Mouse (Mus musculus): ENCODE measurements around the gene Rab11b. TPM values are rescaled to one million over a fixed set of nuclear protein-coding genes. Genes with fewer than 3 reads are reported as not detected.
A peak's percentile ranks its signal among the peaks of the same experiment; 100 is the strongest.
"Not testable (repeated sequence)": the region's sequence is repeated elsewhere in the genome, so short reads cannot be mapped to it uniquely, and the experiment has no call there.

Rab11b gene
- polyA plus RNA-seq, 1 experiment from 2014 or later = 285 TPM

GRCm38 (mm10) chr17:33744686-33745384 is 15.5 kb downstream of the Rab11b start:
- no peak for ATAC-seq (ENCODE audit: insufficient number of reproducible peaks, low FRiP score)
- WGBS = 87% methylated on average over 5 of the region's 5 CpGs
- H3K4me1 ChIP-seq (replicated peaks) = peaks cover 7% of the 10 kb centered on the region

GRCm38 (mm10) chr17:33742420-33742819 is 17.9 kb downstream of the Rab11b start:
- peaks cover 19% of the 10 kb centered on the region for H3K36me3 ChIP-seq
- WGBS = 93% methylated on average over 1 of the region's 1 CpGs
- peaks cover 7% of the 10 kb centered on the region for H3K4me1 ChIP-seq (replicated peaks)
- no peak overlapping the region for H3K4me2 ChIP-seq
- no peak overlapping the region for H3K9ac ChIP-seq
- no peak for ATAC-seq (ENCODE audit: insufficient number of reproducible peaks, low FRiP score)
- H3K9me3 ChIP-seq (replicated peaks) = no peaks in the 10 kb centered on the region
- no peak overlapping the region for H3K4me3 ChIP-seq
- no peaks in the 10 kb centered on the region for H3K27me3 ChIP-seq (replicated peaks)
- H3K27ac ChIP-seq (ENCODE audit: poor library complexity, severe bottlenecking) = no peak overlapping the region

More at GRCm38 (mm10) chr17:33744686-33745384, 15.5 kb downstream of the Rab11b start:
- Histone ChIP-seq H3K4me2 (no peak overlapping the region), H3K4me3 (no peak overlapping the region), H3K9me3 (replicated peaks) (no peaks in the 10 kb centered on the region), H3K9ac (no peak overlapping the region), H3K27me3 (replicated peaks) (no peaks in the 10 kb centered on the region), H3K27ac (ENCODE audit: poor library complexity, severe bottlenecking) (no peak overlapping the region), H3K36me3 (peaks cover 43% of the 10 kb centered on the region)

GRCm38 (mm10) chr17:33733526-33733925 is 26.8 kb downstream of the Rab11b start:
- H3K9me3 ChIP-seq (replicated peaks); ATAC-seq (ENCODE audit: insufficient number of reproducible peaks, low FRiP score); H3K4me1 ChIP-seq (replicated peaks); H3K36me3 ChIP-seq; H3K27me3 ChIP-seq (replicated peaks); H3K27ac ChIP-seq (ENCODE audit: poor library complexity, severe bottlenecking); H3K4me2 ChIP-seq; H3K9ac ChIP-seq; H3K4me3 ChIP-seq: not testable (repeated sequence)
- 45% methylated on average over 10 of the region's 10 CpGs for WGBS

GRCm38 (mm10) chr17:33732556-33733083 is 27.7 kb downstream of the Rab11b start:
- H3K9ac ChIP-seq; H3K27me3 ChIP-seq (replicated peaks); H3K27ac ChIP-seq (ENCODE audit: poor library complexity, severe bottlenecking); H3K4me3 ChIP-seq; H3K9me3 ChIP-seq (replicated peaks); H3K4me2 ChIP-seq; H3K36me3 ChIP-seq; ATAC-seq (ENCODE audit: insufficient number of reproducible peaks, low FRiP score); H3K4me1 ChIP-seq (replicated peaks): not testable (repeated sequence)
- 53% methylated on average over 9 of the region's 9 CpGs for WGBS

- H3K4me3 ChIP-seq = no peak overlapping the region
- no peak for ATAC-seq (ENCODE audit: insufficient number of reproducible peaks, low FRiP score)
- no peak overlapping the region for H3K9ac ChIP-seq
- no peak overlapping the region for H3K4me2 ChIP-seq
- H3K36me3 ChIP-seq = no peaks in the 10 kb centered on the region
- H3K27me3 ChIP-seq (replicated peaks) = no peaks in the 10 kb centered on the region
- WGBS = 73% methylated on average over 2 of the region's 2 CpGs
- H3K9me3 ChIP-seq (replicated peaks) = no peaks in the 10 kb centered on the region
- H3K4me1 ChIP-seq (replicated peaks) = 0 out of 2 replicates have a peak, but pooled peaks cover 5% of the 10 kb centered on the region
- no peak overlapping the region for H3K27ac ChIP-seq (ENCODE audit: poor library complexity, severe bottlenecking)
Observed at GRCm38 (mm10) chr17:33729215-33729614, 31.1 kb downstream of the Rab11b start.

GRCm38 (mm10) chr17:33728396-33728795 is 31.9 kb downstream of the Rab11b start:
- H3K9me3 ChIP-seq (replicated peaks) = no peaks in the 10 kb centered on the region
- no peaks in the 10 kb centered on the region for H3K36me3 ChIP-seq
- no peak overlapping the region for H3K27ac ChIP-seq (ENCODE audit: poor library complexity, severe bottlenecking)
- no peak overlapping the region for H3K4me2 ChIP-seq
- H3K4me3 ChIP-seq = no peak overlapping the region
- ATAC-seq (ENCODE audit: insufficient number of reproducible peaks, low FRiP score) = no peak
- no peak overlapping the region for H3K9ac ChIP-seq
- WGBS = 76% methylated on average over 2 of the region's 2 CpGs
- H3K4me1 ChIP-seq (replicated peaks) = 0 out of 2 replicates have a peak, but pooled peaks cover 5% of the 10 kb centered on the region
- H3K27me3 ChIP-seq (replicated peaks) = no peaks in the 10 kb centered on the region

- WGBS = 90% methylated on average over 7 of the region's 7 CpGs
- H3K36me3 ChIP-seq = 0 out of 2 replicates have a peak, but pooled peaks cover 4% of the 10 kb centered on the region
- no peak overlapping the region for H3K27ac ChIP-seq (ENCODE audit: poor library complexity, severe bottlenecking)
- no peak overlapping the region for H3K9ac ChIP-seq
- no peaks in the 10 kb centered on the region for H3K27me3 ChIP-seq (replicated peaks)
- ATAC-seq (ENCODE audit: insufficient number of reproducible peaks, low FRiP score) = no peak
- no peaks in the 10 kb centered on the region for H3K9me3 ChIP-seq (replicated peaks)
- H3K4me3 ChIP-seq = no peak overlapping the region
- no peak overlapping the region for H3K4me2 ChIP-seq
- H3K4me1 ChIP-seq (replicated peaks) = 0 out of 2 replicates have a peak, but pooled peaks cover 4% of the 10 kb centered on the region
Observed at GRCm38 (mm10) chr17:33719736-33720378, 40.5 kb downstream of the Rab11b start.

- Histone ChIP-seq H3K27me3 (replicated peaks) (no peaks in the 10 kb centered on the region), H3K4me3 (peak overlapping the region; percentile 87), H3K4me1 (replicated peaks) (0 out of 2 replicates have a peak, but pooled peaks cover 4% of the 10 kb centered on the region), H3K27ac (ENCODE audit: poor library complexity, severe bottlenecking) (no peak overlapping the region), H3K4me2 (peak overlapping the region; percentile 77), H3K9ac (no peak overlapping the region), H3K36me3 (0 out of 2 replicates have a peak, but pooled peaks cover 4% of the 10 kb centered on the region), H3K9me3 (replicated peaks) (no peaks in the 10 kb centered on the region)
- 48% methylated on average over 10 of the region's 10 CpGs for WGBS
- ATAC-seq (ENCODE audit: insufficient number of reproducible peaks, low FRiP score) = no peak
Observed at GRCm38 (mm10) chr17:33718944-33719725, 41.2 kb downstream of the Rab11b start.

- peak within 1 kb of the TSS; percentile 87 for H3K9ac ChIP-seq
- H3K27me3 ChIP-seq (replicated peaks) = no peaks in the 10 kb centered on the region
- 0 out of 2 replicates have a peak, but pooled peaks cover 8% of the 10 kb centered on the region for H3K4me1 ChIP-seq (replicated peaks)
- 0 out of 2 replicates have a peak, but pooled peaks cover 4% of the 10 kb centered on the region for H3K36me3 ChIP-seq
- peak within 1 kb of the TSS; percentile 87 for H3K4me3 ChIP-seq
- peak within 1 kb of the TSS; percentile 77 for H3K4me2 ChIP-seq
- no peaks in the 10 kb centered on the region for H3K9me3 ChIP-seq (replicated peaks)
- peak; percentile 99 for ATAC-seq (ENCODE audit: insufficient number of reproducible peaks, low FRiP score)
- peak within 1 kb of the TSS; percentile 40; the same call in 1 of the 2 replicates for H3K27ac ChIP-seq (ENCODE audit: poor library complexity, severe bottlenecking)
- under 1% methylated on average over 46 of the region's 46 CpGs for WGBS
Observed at GRCm38 (mm10) chr17:33718384-33718881, 41.9 kb downstream of the Rab11b start, which contains the start of gene March2. Gene March2 (minus strand): TSS chr17:33718670.

- H3K4me2 ChIP-seq = peak overlapping the region; percentile 77
- no peak for ATAC-seq (ENCODE audit: insufficient number of reproducible peaks, low FRiP score)
- peaks cover 12% of the 10 kb centered on the region; the same call in 1 of the 2 replicates for H3K4me1 ChIP-seq (replicated peaks)
- WGBS = 8% methylated on average over 8 of the region's 8 CpGs
- H3K9ac ChIP-seq = peak overlapping the region; percentile 87
- H3K9me3 ChIP-seq (replicated peaks) = no peaks in the 10 kb centered on the region
- peak overlapping the region; percentile 40; the same call in 1 of the 2 replicates for H3K27ac ChIP-seq (ENCODE audit: poor library complexity, severe bottlenecking)
- H3K4me3 ChIP-seq = peak overlapping the region; percentile 87
- H3K36me3 ChIP-seq = 0 out of 2 replicates have a peak, but pooled peaks cover 4% of the 10 kb centered on the region
- H3K27me3 ChIP-seq (replicated peaks) = no peaks in the 10 kb centered on the region
Observed at GRCm38 (mm10) chr17:33717982-33718381, 42.3 kb downstream of the Rab11b start.
